Mouse (Mus musculus) heart, adult 2 months (tissue): ENCODE results near the gene Orc5.

Source experiments
- CTCF ChIP-seq: fragments of 200-600 bp; IDR thresholded peaks from 2 replicates; pipeline ENCODE4 v1.8.1; 2022; ENCODE audit warnings: antibody characterized with exemption, mild to moderate bottlenecking, moderate library complexity
- EP300 ChIP-seq: fragments of 200-500 bp; IDR thresholded peaks from 2 replicates; pipeline ENCODE4 v1.6.1; 2011; ENCODE audit warnings: low read depth, low read length, control low read depth; ENCODE audit not compliant: insufficient read depth
- POLR2A ChIP-seq: fragments of 200-500 bp; IDR thresholded peaks from 2 replicates; pipeline ENCODE4 v1.6.1; 2011; ENCODE audit warnings: mild to moderate bottlenecking, low read depth, low read length, control low read depth; ENCODE audit not compliant: insufficient read depth

DNA sequence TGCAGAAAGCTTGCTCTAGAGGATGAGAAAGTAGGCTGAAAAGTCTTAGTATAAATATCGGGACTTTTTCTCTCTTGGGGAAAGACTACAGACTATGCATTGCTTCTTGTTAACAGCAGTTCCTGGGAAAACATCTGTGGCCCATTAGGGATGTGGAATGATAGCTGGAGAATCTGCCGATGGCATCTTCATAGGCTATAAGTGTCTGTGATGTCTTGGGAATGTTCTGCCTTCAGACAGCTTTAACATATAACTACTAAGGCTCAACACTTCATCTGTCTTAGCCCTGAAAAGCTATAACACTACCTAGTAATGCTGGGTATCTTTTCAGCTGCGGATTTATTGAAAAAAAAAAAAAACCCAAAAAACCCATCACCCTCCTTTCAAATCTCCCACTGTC is 27.8 kb upstream of the Orc5 start:
- TF ChIP-seq CTCF (no peak), POLR2A (no peak), EP300 (no peak)
